Mouse (Mus musculus): Measurements from ENCODE around the gene Bcl2l15.

GRCm38 (mm10) chr3:103832426-103832825 lies at the start of gene Bcl2l15:
- no peak for TF ChIP-seq CTCF (IDR thresholded peaks at IDR 0.05; ENCODE audit: extremely low read depth, insufficient read depth, insufficient read length, insufficient replicate concordance)
- no peak for TF ChIP-seq POLR2A (IDR thresholded peaks at IDR 0.05; ENCODE audit: low read depth, low read length)
